Mouse (Mus musculus): Measurements from ENCODE around the gene Arl15.

Gene Arl15

GRCm38 (mm10) chr13:113800246-113800645, 5.9 kb downstream of the Arl15 start:
- DNase-seq (ENCODE audit: low read depth, low spot score), result no peak

- DNase-seq (ENCODE audit: low read depth, low spot score), result no peak
These were observed 8.3 kb downstream of the Arl15 start for GRCm38 (mm10) chr13:113802571-113802970.

- DNase-seq (ENCODE audit: low read depth, low spot score), result no peak
These were observed 16.8 kb downstream of the Arl15 start for GRCm38 (mm10) chr13:113811141-113811540.

- no peak for DNase-seq (ENCODE audit: low read depth, low spot score)
These were observed 17.7 kb downstream of the Arl15 start for GRCm38 (mm10) chr13:113811910-113812592.

- DNase-seq (ENCODE audit: low read depth, low spot score), result no peak
These were observed 18.3 kb downstream of the Arl15 start for GRCm38 (mm10) chr13:113812593-113812975.

- DNase-seq (ENCODE audit: low read depth, low spot score), result no peak
These were observed 19.8 kb downstream of the Arl15 start for GRCm38 (mm10) chr13:113814121-113814520.

- DNase-seq (ENCODE audit: low read depth, low spot score), result no peak
These were observed 21.6 kb downstream of the Arl15 start for GRCm38 (mm10) chr13:113815697-113816420.

GRCm38 (mm10) chr13:113816421-113816810, 22.1 kb downstream of the Arl15 start:
- no peak for DNase-seq (ENCODE audit: low read depth, low spot score)

GRCm38 (mm10) chr13:113819006-113819405, 24.7 kb downstream of the Arl15 start:
- DNase-seq (ENCODE audit: low read depth, low spot score), result no peak

GRCm38 (mm10) chr13:113820176-113820575, 25.9 kb downstream of the Arl15 start:
- no peak for DNase-seq (ENCODE audit: low read depth, low spot score)

- DNase-seq (ENCODE audit: low read depth, low spot score), result no peak
These were observed 27.6 kb downstream of the Arl15 start for GRCm38 (mm10) chr13:113821891-113822290.

- no peak for DNase-seq (ENCODE audit: low read depth, low spot score)
These were observed 29.7 kb downstream of the Arl15 start for GRCm38 (mm10) chr13:113824027-113824426.

GRCm38 (mm10) chr13:113828633-113829032, 34.3 kb downstream of the Arl15 start:
- no peak for DNase-seq (ENCODE audit: low read depth, low spot score)

GRCm38 (mm10) chr13:113829079-113829478, 34.8 kb downstream of the Arl15 start:
- no peak for DNase-seq (ENCODE audit: low read depth, low spot score)

GRCm38 (mm10) chr13:113830805-113831204, 36.5 kb downstream of the Arl15 start:
- no peak for DNase-seq (ENCODE audit: low read depth, low spot score)

- DNase-seq (ENCODE audit: low read depth, low spot score), result no peak
These were observed 38.6 kb downstream of the Arl15 start for GRCm38 (mm10) chr13:113832947-113833346.

- no peak for DNase-seq (ENCODE audit: low read depth, low spot score)
These were observed 41.6 kb downstream of the Arl15 start for GRCm38 (mm10) chr13:113835921-113836320.

- DNase-seq (ENCODE audit: low read depth, low spot score), result no peak
These were observed 44.6 kb downstream of the Arl15 start for GRCm38 (mm10) chr13:113838601-113839576.

- DNase-seq (ENCODE audit: low read depth, low spot score), result no peak
These were observed 46.1 kb downstream of the Arl15 start for GRCm38 (mm10) chr13:113840421-113840820.

- no peak for DNase-seq (ENCODE audit: low read depth, low spot score)
These were observed 48.4 kb downstream of the Arl15 start for GRCm38 (mm10) chr13:113842411-113843309.

GRCm38 (mm10) chr13:113843310-113843649, 49.0 kb downstream of the Arl15 start:
- no peak for DNase-seq (ENCODE audit: low read depth, low spot score)

Measured in skeletal muscle tissue, adult 2 months (tissue).